Mouse (Mus musculus) liver, adult 2 months (tissue): Measurements from ENCODE around the gene 2300002M23Rik.

Source experiments
- CTCF ChIP-seq: fragments of 200-500 bp; IDR thresholded peaks from 2 replicates; pipeline ENCODE4 v1.5.1; 2011; ENCODE audit warnings: low read depth, low read length, control low read depth
- POLR2A ChIP-seq: fragments of 200-500 bp; IDR thresholded peaks from 2 replicates; pipeline ENCODE4 v1.6.1; 2011; ENCODE audit warnings: low read length, control low read depth; ENCODE audit not compliant: insufficient read depth; ENCODE audit errors: extremely low read depth

DNA sequence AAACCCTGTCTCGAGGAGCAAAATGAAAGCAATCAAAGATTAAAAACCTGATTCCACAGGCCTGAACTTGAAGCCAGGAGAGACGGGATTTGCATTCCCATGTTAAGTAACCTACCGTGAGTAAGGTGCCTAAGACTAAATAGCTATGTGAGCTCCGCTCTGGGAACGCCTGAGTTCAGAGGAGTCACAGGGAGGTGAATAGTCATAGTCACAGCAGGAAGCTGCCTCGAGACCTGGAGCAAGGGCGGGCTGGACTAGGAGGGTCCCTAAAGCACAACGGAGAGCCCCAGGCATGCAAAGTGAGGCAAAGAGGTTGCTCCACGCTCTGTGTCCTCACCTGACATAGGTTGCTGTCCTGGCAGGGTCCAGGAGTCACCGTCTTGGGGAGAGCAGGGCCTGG lies 27.7 kb upstream of the 2300002M23Rik start:
- no peak for TF ChIP-seq CTCF
- no peak for TF ChIP-seq POLR2A
